Mouse (Mus musculus) bone marrow macrophage, adult 2 months (primary cell): ENCODE measurements around the gene Serpine2. TPM values are rescaled to one million over a fixed set of nuclear protein-coding genes. Genes with fewer than 3 reads are reported as not detected.

Experiments used
- H3K27ac ChIP-seq: 2 replicates; pipeline ENCODE4 v1.5.1; 2012; ENCODE audit warnings: low read depth, low read length; ENCODE audit not compliant: insufficient read depth
- H3K4me1 ChIP-seq: 2 replicates; pipeline ENCODE4 v1.6.1; 2012; ENCODE audit warnings: low read length; ENCODE audit not compliant: control insufficient read depth, insufficient read depth
- H3K4me3 ChIP-seq: 2 replicates; pipeline ENCODE4 v1.5.1; 2012; ENCODE audit warnings: mild to moderate bottlenecking, low read length, moderate library complexity; ENCODE audit not compliant: insufficient read depth
- CTCF ChIP-seq: IDR thresholded peaks from 2 replicates; pipeline ENCODE4 v1.5.1; 2012; ENCODE audit warnings: low read depth, mild to moderate bottlenecking, low read length, moderate library complexity
- POLR2A ChIP-seq: IDR thresholded peaks from 2 replicates; pipeline ENCODE4 v1.6.1; 2012; ENCODE audit warnings: mild to moderate bottlenecking, low read depth, low read length, borderline replicate concordance
- polyA plus RNA-seq: library from polyadenylated mRNA; stranded (reverse); fragments of >200 nt; gene quantifications from 2 replicates; pipeline ENCODE4 v1.2.4, GENCODE M21; 2012; ENCODE audit not compliant: missing spikeins, insufficient read depth, insufficient read length

Serpine2 gene
- polyA plus RNA-seq, 1 experiment = 1.4 TPM

DNA sequence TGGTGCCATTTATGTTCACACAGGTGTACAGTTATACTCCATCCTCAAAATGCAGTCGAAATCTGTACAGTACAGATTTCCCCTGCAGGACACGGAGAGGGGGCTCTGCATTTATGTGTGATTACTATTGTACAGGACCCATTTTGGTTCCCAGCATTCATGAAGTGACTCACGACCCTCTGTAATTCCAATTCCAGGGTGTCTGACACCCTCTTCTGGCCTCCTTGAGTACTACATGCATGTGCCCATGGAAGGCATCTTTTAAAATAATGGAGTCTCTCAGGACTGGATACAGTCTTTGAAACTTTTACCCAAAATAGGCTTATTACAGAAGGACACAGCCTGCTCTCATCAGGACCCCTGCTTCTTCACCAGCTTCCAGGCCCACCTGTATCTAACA is 78.5 kb downstream of the Serpine2 start:
- Histone ChIP-seq H3K27ac (no peak overlapping the region), H3K4me3 (no peak overlapping the region), H3K4me1 (peaks cover 2% of the 10 kb centered on the region; the same call in 1 of the 2 replicates)
- TF ChIP-seq POLR2A (no peak), CTCF (no peak)

DNA sequence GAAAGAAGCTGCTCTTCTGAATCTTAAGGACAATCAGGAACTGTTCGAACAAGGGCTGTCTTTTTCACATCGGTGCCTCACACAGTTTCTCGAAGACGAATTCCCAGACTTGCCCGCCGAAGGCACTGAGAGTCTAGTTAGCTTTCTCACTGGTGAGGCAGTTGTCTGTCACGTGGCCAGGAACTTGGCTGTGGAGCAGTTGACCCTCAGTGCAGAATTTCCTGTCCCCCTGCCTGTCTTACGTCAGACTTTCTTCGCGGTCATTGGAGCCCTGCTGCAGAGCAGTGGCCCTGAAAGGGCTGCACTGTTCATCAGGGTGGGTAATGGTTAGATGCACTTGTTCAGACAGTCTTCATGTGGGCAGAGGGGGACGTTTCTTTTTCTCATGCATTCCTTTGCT is 83.0 kb downstream of the Serpine2 start:
- Histone ChIP-seq H3K27ac (no peak overlapping the region), H3K4me3 (no peak overlapping the region)

DNA sequence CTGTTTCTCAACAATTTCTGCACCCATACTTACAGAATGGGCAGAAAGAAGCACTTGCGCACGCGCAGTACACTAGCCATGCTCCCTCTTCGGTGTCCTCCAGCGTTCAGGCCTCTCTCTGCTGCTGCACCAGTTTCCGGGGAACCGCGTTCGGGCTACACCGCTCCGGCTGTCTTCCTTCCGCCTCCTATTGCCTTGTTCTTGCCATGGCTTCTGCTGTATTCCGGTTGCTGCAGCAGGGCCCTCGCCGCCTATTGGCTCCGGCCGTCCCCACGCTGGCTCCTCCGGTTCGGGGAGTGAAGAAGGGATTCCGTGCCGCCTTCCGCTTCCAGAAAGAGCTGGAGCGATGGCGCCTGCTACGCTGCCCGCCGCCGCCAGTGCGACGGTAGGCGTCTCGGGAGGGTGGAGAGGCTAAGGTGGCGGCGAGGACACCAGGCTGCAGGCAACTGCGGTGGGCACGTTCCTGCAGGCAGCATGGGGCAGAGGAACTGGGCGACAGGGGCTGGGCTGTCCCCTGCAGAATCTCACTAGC is 85.0 kb downstream of the Serpine2 start, which contains the start of the genes Mrpl44 and Wdfy1:
Mrpl44 (plus strand) TSS at position 92 of the 532 bp plus-strand sequence.
Wdfy1 (minus strand) TSS at position 217 of the 532 bp plus-strand sequence.
- H3K27ac ChIP-seq = peak within 1 kb of the TSS; percentile 69
- H3K4me3 ChIP-seq = peak within 1 kb of the TSS; percentile 98
- H3K4me1 ChIP-seq = peaks cover 2% of the 10 kb centered on the region; the same call in 1 of the 2 replicates
- TF ChIP-seq POLR2A = no peak
- TF ChIP-seq CTCF = no peak

More for the DNA sequence above, 83.0 kb downstream of the Serpine2 start:
- TF ChIP-seq POLR2A = no peak
- no peak for TF ChIP-seq CTCF
- H3K4me1 ChIP-seq = peaks cover 2% of the 10 kb centered on the region; the same call in 1 of the 2 replicates

DNA sequence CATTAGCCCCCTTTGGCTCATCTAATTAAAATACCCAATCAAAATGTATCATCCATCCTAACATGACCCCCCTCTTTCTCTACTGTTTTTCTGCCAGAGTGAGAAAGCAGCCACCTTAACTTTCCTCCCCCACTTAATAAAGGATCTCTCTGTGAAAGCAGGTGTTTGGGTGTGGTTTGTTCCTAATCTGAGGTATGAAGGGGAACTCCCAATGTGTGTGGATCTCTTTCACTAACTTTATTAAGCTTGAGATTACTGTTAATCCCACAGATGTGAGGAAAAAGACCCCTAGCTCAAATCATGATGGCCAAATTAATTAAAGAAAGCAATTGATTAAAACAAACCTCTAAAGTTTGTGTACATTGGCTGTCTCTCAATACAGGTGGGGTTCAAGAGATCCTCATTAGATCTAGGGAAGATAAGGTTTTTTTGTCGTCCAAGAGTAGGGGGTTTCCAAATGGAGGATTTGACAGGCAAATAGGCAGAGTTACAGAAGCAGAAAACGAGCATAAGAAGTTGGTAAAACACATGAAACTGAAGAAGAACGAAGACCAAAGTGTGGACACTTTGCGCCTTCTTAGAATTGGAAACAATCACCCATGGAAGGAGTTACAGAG is 86.7 kb downstream of the Serpine2 start:
- TF ChIP-seq POLR2A (no peak), CTCF (no peak)
- Histone ChIP-seq H3K27ac (no peak overlapping the region), H3K4me3 (no peak overlapping the region), H3K4me1 (peaks cover 2% of the 10 kb centered on the region; the same call in 1 of the 2 replicates)

DNA sequence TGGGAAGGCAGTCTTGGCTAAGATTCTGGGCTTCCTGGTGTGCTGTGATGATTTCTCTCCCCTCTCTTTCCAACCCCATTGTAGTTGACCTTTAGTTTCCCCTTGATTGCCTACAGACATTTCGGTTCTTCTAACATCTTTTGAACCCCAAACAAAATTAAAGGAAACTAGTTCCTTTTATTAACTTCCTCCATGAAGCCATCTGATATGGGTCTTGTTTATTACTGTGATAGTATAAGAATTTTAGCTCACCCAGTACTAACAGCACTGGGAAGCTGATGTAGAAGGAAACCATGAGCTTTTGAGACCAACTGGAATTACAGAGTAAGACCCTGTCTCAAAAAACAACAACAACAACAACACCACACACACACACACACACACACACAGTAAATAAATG is 92.7 kb downstream of the Serpine2 start:
- Histone ChIP-seq H3K27ac (0 out of 2 replicates have a peak overlapping the region, but pooled peaks have one; percentile 22), H3K4me1 (peaks cover 4% of the 10 kb centered on the region; the same call in 1 of the 2 replicates), H3K4me3 (no peak overlapping the region)
- TF ChIP-seq POLR2A (no peak), CTCF (no peak)

DNA sequence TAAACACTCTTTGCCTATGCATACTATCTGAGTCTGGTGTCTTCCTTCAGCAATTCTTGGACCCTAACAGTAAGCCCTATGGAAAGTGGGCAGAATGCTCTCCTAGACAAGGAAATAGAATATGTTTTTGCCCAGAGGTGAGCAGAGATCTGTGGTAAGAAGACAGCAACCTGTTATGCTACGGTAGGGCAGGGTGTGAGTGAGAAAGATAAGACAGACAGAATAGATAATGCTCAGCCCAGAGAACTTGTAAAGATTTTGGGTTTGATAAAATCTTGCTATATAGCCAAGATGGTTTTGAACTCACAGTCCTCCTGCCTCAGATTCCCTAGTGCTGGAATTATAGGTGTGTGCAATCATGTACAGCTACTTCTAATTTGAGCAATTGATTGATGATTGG is 96.5 kb downstream of the Serpine2 start:
- H3K4me3 ChIP-seq = no peak overlapping the region
- no peak for TF ChIP-seq POLR2A
- TF ChIP-seq CTCF = no peak
- H3K27ac ChIP-seq = no peak overlapping the region
- peaks cover 12% of the 10 kb centered on the region for H3K4me1 ChIP-seq

DNA sequence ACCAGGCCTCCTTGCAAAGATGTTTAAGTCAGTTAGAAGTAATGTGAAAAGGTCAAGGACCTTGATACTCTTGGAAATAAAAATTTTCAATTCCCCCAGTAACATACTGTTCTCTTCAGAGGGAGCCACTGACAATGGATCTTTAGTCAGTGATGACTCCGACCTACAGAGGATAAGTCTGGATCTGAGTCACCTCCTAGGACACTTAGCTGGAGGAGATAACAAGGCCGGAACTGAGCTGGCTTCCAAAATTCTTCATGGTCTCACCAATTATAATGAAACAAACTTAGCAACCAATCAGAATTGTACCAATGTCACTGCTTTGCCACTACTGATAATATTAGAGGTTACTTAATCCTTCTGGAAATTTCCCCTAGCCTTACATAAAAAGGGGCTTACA is 96.9 kb downstream of the Serpine2 start:
- H3K27ac ChIP-seq = no peak overlapping the region
- TF ChIP-seq CTCF = no peak
- no peak for TF ChIP-seq POLR2A
- H3K4me3 ChIP-seq = no peak overlapping the region
- peaks cover 12% of the 10 kb centered on the region for H3K4me1 ChIP-seq

DNA sequence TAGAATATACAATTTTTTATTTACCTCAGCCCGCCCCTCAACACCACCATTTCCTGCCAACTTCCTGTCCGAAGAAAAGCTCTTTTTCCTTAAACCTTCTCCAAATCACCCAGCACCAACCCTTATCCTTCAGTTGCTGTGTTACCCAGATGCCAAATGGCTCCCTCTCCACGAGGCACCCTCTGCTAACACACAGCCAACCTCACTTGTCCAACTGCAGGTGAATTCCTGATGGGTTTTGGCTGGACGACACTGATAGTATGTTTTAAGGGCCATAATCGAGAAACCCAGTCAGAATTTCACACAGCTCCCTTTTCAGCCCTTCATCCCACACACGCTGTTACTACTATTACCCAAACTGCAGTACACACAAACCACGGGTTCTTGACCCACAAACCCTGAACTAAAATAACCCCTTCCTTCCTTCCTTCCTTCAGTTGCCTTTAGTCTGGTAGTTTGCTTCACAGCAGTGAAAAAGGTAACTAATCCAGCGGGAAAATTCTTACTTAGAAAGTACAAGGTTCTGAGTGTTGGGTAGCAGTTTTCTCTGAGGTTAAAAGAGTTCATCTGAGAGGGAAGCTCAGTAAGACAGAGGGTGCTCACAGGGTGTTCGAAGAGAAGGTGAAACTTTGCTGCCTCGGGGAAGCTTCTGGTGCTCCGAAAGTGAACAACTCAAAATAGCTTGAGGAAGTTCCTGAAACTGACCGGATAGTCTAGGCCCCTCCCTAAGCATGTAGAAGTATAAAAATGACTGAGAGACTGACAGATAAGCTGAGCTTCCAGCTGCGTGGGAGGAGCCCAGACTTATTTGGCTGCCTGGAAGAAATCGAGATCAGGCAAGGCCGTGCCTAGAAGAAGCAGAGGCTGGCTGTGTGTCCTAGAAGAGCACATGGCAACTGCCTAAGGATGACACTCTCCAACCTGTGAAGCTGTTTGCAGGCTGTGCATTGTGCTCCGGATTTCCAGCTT is 98.4 kb downstream of the Serpine2 start:
- peaks cover 8% of the 10 kb centered on the region for H3K4me1 ChIP-seq
- H3K27ac ChIP-seq = peak overlapping the region; percentile 63
- TF ChIP-seq POLR2A (no peak), CTCF (no peak)
- peak overlapping the region; percentile 12 for H3K4me3 ChIP-seq

DNA sequence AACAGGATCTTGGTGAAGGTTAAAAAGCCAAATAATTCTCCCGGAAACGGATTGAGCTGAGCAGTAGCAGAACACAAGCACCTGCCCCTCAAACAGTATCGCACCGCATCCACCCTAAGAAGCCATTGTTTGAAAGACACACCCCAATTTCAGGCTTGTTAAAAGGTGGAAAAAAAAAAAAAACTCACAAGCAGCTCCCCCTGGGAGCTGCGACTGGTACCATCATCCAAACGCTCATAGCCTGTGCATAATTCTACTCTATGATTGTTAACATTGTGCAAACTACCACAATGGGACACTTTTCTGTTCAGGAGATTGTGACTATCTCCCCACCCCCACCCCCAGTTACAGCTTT is 99.1 kb downstream of the Serpine2 start:
- H3K4me3 ChIP-seq = peak overlapping the region; percentile 89
- TF ChIP-seq CTCF = no peak
- no peak for TF ChIP-seq POLR2A
- H3K27ac ChIP-seq = peak overlapping the region; percentile 63
- H3K4me1 ChIP-seq = peaks cover 8% of the 10 kb centered on the region
